ENCODE assay signal across 14 mouse cellular contexts in the genomic region with DNA sequence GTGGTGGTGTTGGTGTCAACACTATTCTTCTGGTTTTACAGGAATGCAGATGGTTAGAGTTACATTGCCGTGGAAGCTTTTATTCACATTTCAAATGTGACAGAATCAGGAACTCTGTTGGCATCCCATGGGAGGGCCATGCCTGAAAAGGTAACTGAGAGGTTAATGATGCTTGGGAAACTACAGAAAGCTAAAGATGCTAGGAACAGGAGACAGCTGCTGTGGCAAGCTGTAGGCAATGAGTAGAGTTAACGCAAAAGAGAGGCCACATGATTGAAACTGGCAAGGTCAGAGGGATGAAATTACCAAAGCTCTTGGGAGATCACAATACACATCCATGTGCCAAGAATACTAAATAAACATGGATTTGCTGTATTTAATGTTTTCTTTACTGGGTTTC.
"Had no signal": no experiment of that assay in that cellular context is flagged by ENCODE, and none has a peak within 500 bp of the region (broad histone marks: within the 10 kb centered on the region; RNA-seq: fewer than 3 reads in every experiment).

No protein-coding gene starts in this region.

- H3K27ac ChIP-seq: limb, embryonic 13.5 days; liver, embryonic 14.5 days; stomach, embryonic 15.5 days had no signal

- H3K4me1 ChIP-seq: limb, embryonic 13.5 days; stomach, embryonic 15.5 days had no signal

- ATAC-seq: intestine, embryonic 16.5 days; midbrain, embryonic 16.5 days had no signal

- H3K36me3 ChIP-seq: limb, embryonic 13.5 days; stomach, embryonic 15.5 days had no signal

- DNase-seq: kidney, adult 9 months; left cerebral cortex, postnatal 4 days; lung, adult 18-20 months; lung, postnatal 10 days; lung, postnatal 4 days; right cerebral cortex, postnatal 14 days; thymus, adult 2 months; thymus, postnatal 25 days had no signal

- H3K4me2 ChIP-seq: limb, embryonic 13.5 days; midbrain, embryonic 11.5 days; stomach, embryonic 15.5 days had no signal

- H3K4me3 ChIP-seq: limb, embryonic 13.5 days; stomach, embryonic 15.5 days had no signal

- H3K9me3 ChIP-seq: limb, embryonic 13.5 days; stomach, embryonic 15.5 days had no signal

- H3K9ac ChIP-seq: limb, embryonic 13.5 days; liver, embryonic 14.5 days; stomach, embryonic 15.5 days had no signal

- H3K27me3 ChIP-seq: limb, embryonic 13.5 days; stomach, embryonic 15.5 days had no signal
